Mouse (Mus musculus) ES-E14 (cell line): ENCODE data around the gene Il15.

ENCODE experiments used
- CHD2 ChIP-seq: IDR thresholded peaks from 2 replicates; pipeline ENCODE4 v1.6.1; 2014; ENCODE audit warnings: mild to moderate bottlenecking, low read depth, low read length, inconsistent platforms
- HCFC1 ChIP-seq: IDR thresholded peaks from 2 replicates; pipeline ENCODE4 v1.6.1; 2012; ENCODE audit warnings: low read length, inconsistent platforms, borderline replicate concordance; ENCODE audit not compliant: insufficient read depth
- ZC3H11A ChIP-seq: IDR thresholded peaks from 2 replicates; pipeline ENCODE4 v1.6.1; 2012; ENCODE audit warnings: low read depth, mild to moderate bottlenecking, inconsistent platforms, low read length, borderline replicate concordance
- ZNF384 ChIP-seq: IDR thresholded peaks from 2 replicates; pipeline ENCODE4 v1.6.1; 2012; ENCODE audit warnings: low read depth, low read length, inconsistent platforms

GRCm38 (mm10) chr8:82385867-82386266, 17.2 kb downstream of the Il15 start:
- TF ChIP-seq ZNF384 (no peak), HCFC1 (no peak), ZC3H11A (no peak), CHD2 (no peak)
